Mouse (Mus musculus) embryonic facial prominence, embryonic 10.5 days (tissue): ENCODE measurements at regions not wholly inside any gene's neighbourhood (a gene's known extent, or its start where the extent isn't known, plus 50 kb on each side); places are given as distances from the start of the nearest gene placed in this dataset.

Experiments used
- DNase-seq: peaks from one replicate; pipeline ENCODE4 v3.0.0-alpha.2; 2017; ENCODE audit warnings: low spot score
- H3K27ac ChIP-seq: fragments of 300-500 bp; sonication (generic); replicated peaks from 2 replicates; pipeline ENCODE4 v1.5.1; 2016; ENCODE audit warnings: mild to moderate bottlenecking
- H3K27me3 ChIP-seq: fragments of 300-500 bp; sonication (generic); replicated peaks from 2 replicates; pipeline ENCODE4 v1.6.1; 2016; ENCODE audit warnings: low read depth, mild to moderate bottlenecking; ENCODE audit not compliant: poor library complexity, severe bottlenecking
- H3K36me3 ChIP-seq: fragments of 300-500 bp; sonication (generic); replicated peaks from 2 replicates; pipeline ENCODE4 v1.6.1; 2016; ENCODE audit warnings: mild to moderate bottlenecking, moderate library complexity
- H3K4me1 ChIP-seq: fragments of 300-500 bp; sonication (generic); 2 replicates; pipeline ENCODE4 v1.6.1; 2016
- H3K4me3 ChIP-seq: fragments of 300-500 bp; sonication (generic); 2 replicates; pipeline ENCODE4 v1.5.1; 2016; ENCODE audit warnings: mild to moderate bottlenecking, moderate library complexity
- H3K9me3 ChIP-seq: fragments of 300-500 bp; sonication (generic); 2 replicates; pipeline ENCODE4 v1.6.1; 2016; ENCODE audit warnings: mild to moderate bottlenecking
- WGBS: fragments of 180-500 bp; shearing (Covaris S2); methylation state at CpG from one replicate; pipeline ENCODE4 v1.1.7; 2016; 5-methylcytosine and 5-hydroxymethylcytosine counted together

- H3K4me1 ChIP-seq, result peaks cover 50% of the 10 kb centered on the region
- 78% methylated on average over 5 of the region's 5 CpGs for WGBS
- DNase-seq, result no peak
- no peak overlapping the region for H3K4me3 ChIP-seq
- H3K36me3 ChIP-seq, result no peaks in the 10 kb centered on the region
- no peak overlapping the region for H3K27ac ChIP-seq
- H3K27me3 ChIP-seq, result peaks cover 53% of the 10 kb centered on the region
- no peaks in the 10 kb centered on the region for H3K9me3 ChIP-seq
These were observed 259.6 kb downstream of the Ajap1 start for GRCm38 (mm10) chr4:153223019-153223418.

DNA sequence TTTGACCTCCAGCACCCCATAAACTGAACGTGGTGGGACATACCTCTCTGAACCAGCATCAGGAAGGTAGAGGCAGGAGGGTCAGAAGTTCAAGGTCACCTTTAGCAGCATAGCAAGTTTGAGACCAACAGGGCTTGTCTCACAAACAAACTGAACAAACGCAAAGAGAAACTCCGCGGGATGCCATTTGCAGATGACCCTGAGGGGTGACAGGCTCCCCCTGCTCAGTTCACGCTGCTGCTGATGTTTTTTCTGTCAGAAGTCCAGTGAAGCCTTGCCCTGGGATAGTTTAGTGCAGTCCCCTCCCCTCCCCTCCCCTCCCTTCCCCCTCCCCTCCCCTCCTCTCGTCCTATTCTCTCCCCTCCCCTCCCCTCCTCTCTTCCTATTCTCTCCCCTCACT lies 262.1 kb downstream of the Ajap1 start:
- H3K27ac ChIP-seq, result no peak overlapping the region
- H3K27me3 ChIP-seq, result peaks cover 49% of the 10 kb centered on the region
- no peaks in the 10 kb centered on the region; the same call in 1 of the 2 replicates for H3K9me3 ChIP-seq
- H3K4me3 ChIP-seq, result no peak overlapping the region
- no peak for DNase-seq
- H3K36me3 ChIP-seq, result no peaks in the 10 kb centered on the region
- WGBS, result 21% methylated on average over 5 of the region's 6 CpGs
- peaks cover 52% of the 10 kb centered on the region for H3K4me1 ChIP-seq

DNA sequence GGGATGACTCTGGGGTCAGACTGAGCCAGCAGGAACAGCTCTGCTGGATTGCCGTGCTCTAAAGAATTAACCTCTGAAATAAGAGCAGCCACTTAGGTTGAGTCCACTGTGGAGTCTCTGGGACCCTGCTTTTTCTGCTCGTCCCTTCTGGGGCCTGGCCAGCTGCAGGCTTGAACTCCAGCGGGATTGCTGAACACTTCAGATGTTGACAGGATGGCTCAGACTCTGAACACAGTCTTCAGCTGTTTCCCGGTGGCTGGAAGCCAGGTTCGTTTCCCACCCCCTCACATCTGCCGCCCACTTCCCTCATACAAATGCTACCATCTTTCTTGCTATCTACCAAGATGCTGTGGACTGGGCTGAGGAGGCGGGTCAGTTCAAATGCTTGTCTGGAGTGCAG lies 262.5 kb downstream of the Ajap1 start:
- Histone ChIP-seq H3K9me3 (no peaks in the 10 kb centered on the region; the same call in 1 of the 2 replicates), H3K27me3 (peaks cover 49% of the 10 kb centered on the region), H3K27ac (no peak overlapping the region), H3K36me3 (no peaks in the 10 kb centered on the region), H3K4me1 (peaks cover 48% of the 10 kb centered on the region), H3K4me3 (no peak overlapping the region)
- no peak for DNase-seq
- WGBS, result 29% methylated on average over 7 of the region's 7 CpGs

GRCm38 (mm10) chr4:153217541-153217980 lies 265.1 kb downstream of the Ajap1 start:
- peaks cover 57% of the 10 kb centered on the region for H3K27me3 ChIP-seq
- no peaks in the 10 kb centered on the region for H3K36me3 ChIP-seq
- peak overlapping the region; percentile 14; the same call in 1 of the 2 replicates for H3K27ac ChIP-seq
- no peaks in the 10 kb centered on the region; the same call in 1 of the 2 replicates for H3K9me3 ChIP-seq
- DNase-seq, result no peak
- H3K4me3 ChIP-seq, result no peak overlapping the region
- WGBS, result 48% methylated on average over 9 of the region's 9 CpGs
- H3K4me1 ChIP-seq, result peaks cover 37% of the 10 kb centered on the region

- no peak overlapping the region for H3K4me3 ChIP-seq
- DNase-seq, result peak; percentile 25
- H3K4me1 ChIP-seq, result peaks cover 45% of the 10 kb centered on the region
- no peak overlapping the region for H3K27ac ChIP-seq
- H3K36me3 ChIP-seq, result no peaks in the 10 kb centered on the region
- no peaks in the 10 kb centered on the region; the same call in 1 of the 2 replicates for H3K9me3 ChIP-seq
- 48% methylated on average over 11 of the region's 11 CpGs for WGBS
- peaks cover 39% of the 10 kb centered on the region for H3K27me3 ChIP-seq
These were observed 270.5 kb downstream of the Ajap1 start for GRCm38 (mm10) chr4:153212095-153212494.

DNA sequence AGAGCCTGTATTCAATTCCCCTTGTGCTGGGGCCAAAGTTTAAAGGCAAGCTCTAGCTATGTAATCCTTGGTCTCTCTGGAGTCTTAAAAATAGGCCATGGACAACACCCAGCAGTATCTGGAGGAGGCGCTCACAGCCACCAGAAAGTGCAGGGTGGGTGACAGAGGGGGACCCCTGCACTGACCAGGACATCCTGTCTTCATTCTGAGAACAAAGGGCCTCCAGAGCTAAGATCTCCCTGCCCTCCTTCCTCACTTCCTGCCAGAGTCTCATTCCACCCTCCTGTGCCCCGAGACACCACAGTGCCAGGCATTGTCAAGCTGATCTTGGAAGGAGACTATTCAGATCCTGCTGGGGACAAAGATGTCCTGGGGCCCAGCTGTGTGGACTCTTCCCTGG lies 273.8 kb downstream of the Ajap1 start:
- 21% methylated on average over 2 of the region's 2 CpGs for WGBS
- no peak overlapping the region for H3K4me3 ChIP-seq
- H3K27ac ChIP-seq, result no peak overlapping the region; the same call in 1 of the 2 replicates
- peaks cover 48% of the 10 kb centered on the region for H3K27me3 ChIP-seq
- no peak for DNase-seq
- no peaks in the 10 kb centered on the region for H3K36me3 ChIP-seq
- peaks cover 53% of the 10 kb centered on the region for H3K4me1 ChIP-seq
- H3K9me3 ChIP-seq, result no peaks in the 10 kb centered on the region

- Histone ChIP-seq H3K4me1 (peaks cover 53% of the 10 kb centered on the region), H3K4me3 (no peak overlapping the region), H3K27me3 (peaks cover 46% of the 10 kb centered on the region), H3K27ac (no peak overlapping the region), H3K9me3 (no peaks in the 10 kb centered on the region), H3K36me3 (no peaks in the 10 kb centered on the region)
- no peak for DNase-seq
- 82% methylated on average over 6 of the region's 6 CpGs for WGBS
These were observed 274.4 kb downstream of the Ajap1 start for GRCm38 (mm10) chr4:153208215-153208614.

- DNase-seq, result no peak
- Histone ChIP-seq H3K36me3 (no peaks in the 10 kb centered on the region), H3K9me3 (no peaks in the 10 kb centered on the region), H3K4me3 (no peak overlapping the region), H3K4me1 (peaks cover 53% of the 10 kb centered on the region), H3K27me3 (peaks cover 47% of the 10 kb centered on the region), H3K27ac (no peak overlapping the region)
- 67% methylated on average over 11 of the region's 11 CpGs for WGBS
These were observed 275.0 kb downstream of the Ajap1 start for GRCm38 (mm10) chr4:153207578-153208102.

- H3K27me3 ChIP-seq, result peaks cover 54% of the 10 kb centered on the region
- no peak overlapping the region for H3K27ac ChIP-seq
- WGBS, result 61% methylated on average over 11 of the region's 11 CpGs
These were observed 275.7 kb downstream of the Ajap1 start for GRCm38 (mm10) chr4:153206789-153207457.

DNA sequence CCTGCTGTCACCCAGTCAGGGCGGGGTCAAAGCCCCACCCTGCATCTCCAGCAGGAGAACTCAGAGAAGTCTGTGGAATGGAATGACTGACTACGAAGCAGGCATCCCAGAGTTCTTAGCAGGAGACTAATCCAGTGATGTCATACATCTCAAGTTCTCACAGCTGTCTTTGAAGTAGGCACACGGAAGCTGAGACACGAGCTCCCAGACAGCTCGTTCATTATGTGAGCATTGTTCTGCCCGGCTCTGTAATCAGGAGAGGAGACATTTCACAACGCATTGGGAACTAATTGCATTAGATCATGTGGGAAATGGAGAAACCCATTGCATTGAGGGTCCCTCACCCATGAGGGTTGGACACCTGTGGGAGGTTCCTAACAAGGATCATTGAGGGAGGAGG lies 277.8 kb downstream of the Ajap1 start:
- no peak overlapping the region for H3K4me3 ChIP-seq

More at GRCm38 (mm10) chr4:153206789-153207457, 275.7 kb downstream of the Ajap1 start:
- Histone ChIP-seq H3K9me3 (no peaks in the 10 kb centered on the region), H3K36me3 (no peaks in the 10 kb centered on the region), H3K4me1 (peaks cover 48% of the 10 kb centered on the region), H3K4me3 (no peak overlapping the region)
- DNase-seq, result no peak

GRCm38 (mm10) chr4:153200799-153201770 lies 281.5 kb downstream of the Ajap1 start:
- Histone ChIP-seq H3K27ac (no peak overlapping the region), H3K4me3 (no peak overlapping the region), H3K9me3 (peaks cover 4% of the 10 kb centered on the region; the same call in 1 of the 2 replicates), H3K27me3 (peaks cover 29% of the 10 kb centered on the region), H3K4me1 (no peaks in the 10 kb centered on the region), H3K36me3 (no peaks in the 10 kb centered on the region)
- WGBS, result 74% methylated on average over 20 of the region's 20 CpGs
- no peak for DNase-seq

More for the DNA sequence above, 277.8 kb downstream of the Ajap1 start:
- Histone ChIP-seq H3K36me3 (no peaks in the 10 kb centered on the region), H3K9me3 (no peaks in the 10 kb centered on the region), H3K27me3 (peaks cover 44% of the 10 kb centered on the region), H3K4me1 (peaks cover 34% of the 10 kb centered on the region), H3K27ac (no peak overlapping the region)
- WGBS, result 63% methylated on average over 7 of the region's 7 CpGs
- DNase-seq, result no peak

GRCm38 (mm10) chr4:153189485-153189884 lies 293.1 kb downstream of the Ajap1 start:
- peak; percentile 84 for DNase-seq
- Histone ChIP-seq H3K27me3 (peaks cover 35% of the 10 kb centered on the region), H3K36me3 (no peaks in the 10 kb centered on the region), H3K4me3 (no peak overlapping the region), H3K27ac (no peak overlapping the region), H3K4me1 (peaks cover 21% of the 10 kb centered on the region), H3K9me3 (no peaks in the 10 kb centered on the region)
- 7% methylated on average over 8 of the region's 8 CpGs for WGBS
